Mouse (Mus musculus): ENCODE results near the gene Gm5580.
"Not testable (repeated sequence)": the region's sequence is repeated elsewhere in the genome, so short reads cannot be mapped to it uniquely, and the experiment has no call there.

Gm5580 gene

DNA sequence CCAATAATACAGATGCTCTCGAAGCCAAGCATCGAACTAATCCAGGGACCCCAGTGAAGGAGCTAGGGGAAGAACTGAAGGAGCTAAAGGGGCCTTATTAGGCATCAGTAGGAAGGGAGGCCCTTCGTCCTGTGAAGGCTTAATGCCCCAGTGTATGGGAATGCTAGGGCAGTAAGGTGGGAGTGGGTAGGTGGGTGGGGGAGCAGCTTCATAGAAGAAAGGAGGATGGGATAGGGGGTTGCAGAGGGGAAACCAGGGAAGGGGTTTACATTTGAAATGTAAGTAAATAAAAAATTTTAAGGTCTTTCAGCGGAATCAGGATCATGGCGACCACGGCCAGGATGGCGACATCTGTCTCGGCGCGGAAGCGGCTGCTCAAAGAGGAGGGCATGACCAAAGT is at the start of gene Gm5580:
Gm5580 (plus strand) TSS at position 301 of the 400 bp plus-strand sequence.
- DNase-seq (ENCODE audit: low spot score in 2 of 2): not testable (repeated sequence)

DNA sequence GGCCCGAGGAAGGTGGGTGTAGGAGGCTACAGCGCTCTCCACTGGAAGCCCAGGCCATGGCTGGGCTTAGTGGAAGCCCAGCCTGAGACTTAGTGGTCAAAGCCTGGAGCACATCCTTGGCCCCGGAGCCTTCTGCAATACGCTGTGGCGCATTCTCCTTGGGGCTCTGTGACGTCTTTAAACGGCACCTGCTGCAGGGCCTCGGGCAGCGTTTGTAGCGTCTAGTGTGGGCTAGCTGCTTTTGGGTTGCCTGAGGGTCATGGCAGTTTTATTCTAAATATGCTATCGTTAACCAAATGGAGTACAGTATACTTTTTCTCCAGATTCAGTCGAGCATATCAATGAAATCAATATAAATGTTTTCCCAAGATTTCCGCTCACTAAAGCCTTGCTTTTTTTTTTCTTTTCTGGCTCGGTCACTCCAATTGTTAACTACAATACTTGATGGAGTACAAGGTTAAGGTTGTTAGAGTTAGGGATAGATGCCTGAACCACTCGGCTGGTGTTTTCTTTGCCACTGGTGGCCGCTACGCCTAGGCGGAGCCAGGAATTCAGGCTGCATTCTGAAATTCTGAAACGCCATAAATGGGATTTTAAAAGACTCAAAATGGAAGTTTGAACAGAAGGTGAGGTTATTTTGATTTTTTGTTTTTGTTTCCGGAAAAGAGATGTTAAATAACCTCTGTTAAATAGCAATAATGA is 44.5 kb upstream of the Gm5580 start, which contains the start of gene Olfr212:
Olfr212 (plus strand) TSS at position 215 of the 702 bp plus-strand sequence.
- DNase-seq (ENCODE audit: low spot score in 2 of 2): not testable (repeated sequence)

DNA sequence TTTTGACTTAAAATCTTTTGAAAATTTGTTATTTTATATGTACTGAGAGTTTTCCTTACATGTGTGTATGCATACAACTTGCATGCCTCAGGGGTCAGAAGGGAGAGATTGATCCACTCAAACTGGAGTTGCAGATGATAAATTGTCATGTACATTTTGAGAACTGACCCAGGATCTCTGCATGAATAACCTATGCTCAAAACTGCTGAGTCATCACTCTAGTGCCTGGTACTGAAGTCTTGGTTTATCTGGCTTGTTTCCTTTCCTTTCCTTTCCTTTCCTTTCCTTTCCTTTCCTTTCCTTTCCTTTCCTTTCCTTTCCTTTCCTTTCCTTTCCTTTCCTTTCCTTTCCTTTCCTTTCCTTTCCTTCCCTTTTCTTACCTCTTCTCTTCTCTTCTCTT is 36.1 kb upstream of the Gm5580 start:
- DNase-seq (ENCODE audit: low spot score in 2 of 2): no peak

DNA sequence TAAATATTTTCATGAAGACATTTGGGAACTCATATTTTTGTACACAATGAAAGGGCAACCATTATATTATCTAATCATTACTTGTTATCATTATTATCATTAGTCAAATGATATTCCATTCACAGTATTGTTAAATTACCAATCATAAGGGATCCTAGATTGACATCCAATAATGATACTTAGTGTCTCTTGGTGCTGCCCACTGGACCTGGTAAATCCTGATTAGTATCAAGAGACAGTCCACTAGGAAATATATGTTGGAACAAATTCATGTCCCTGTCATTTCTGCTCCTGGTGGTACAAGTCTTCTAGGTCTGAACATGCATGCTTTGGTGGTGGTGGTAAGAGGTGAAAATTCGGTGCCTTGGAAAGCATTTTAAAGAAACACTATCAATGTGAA is 12.8 kb upstream of the Gm5580 start, which contains the start of gene Olfr213:
Olfr213 (plus strand) TSS at position 301 of the 400 bp plus-strand sequence.
- DNase-seq (ENCODE audit: low spot score in 2 of 2): no peak

DNA sequence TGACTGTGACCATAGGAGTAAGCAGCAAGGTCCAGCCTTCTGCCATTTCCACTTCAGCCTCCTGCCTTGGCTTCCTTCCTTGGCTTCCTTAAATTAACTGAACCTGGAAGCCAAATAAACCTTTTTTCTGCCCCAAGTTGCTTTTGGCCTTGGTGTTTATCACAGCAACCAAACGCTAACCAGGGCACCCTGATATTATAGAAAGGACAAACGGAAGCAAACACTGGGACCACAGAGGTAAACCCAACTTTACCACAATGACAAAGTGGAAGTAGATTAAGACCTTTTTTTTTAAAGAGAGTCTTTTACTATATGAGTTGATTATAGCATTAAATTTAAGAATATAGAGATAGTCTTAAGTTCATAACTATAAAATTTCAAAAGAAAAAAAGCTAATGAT is 8.4 kb upstream of the Gm5580 start:
- DNase-seq (ENCODE audit: low spot score in 2 of 2): no peak

DNA sequence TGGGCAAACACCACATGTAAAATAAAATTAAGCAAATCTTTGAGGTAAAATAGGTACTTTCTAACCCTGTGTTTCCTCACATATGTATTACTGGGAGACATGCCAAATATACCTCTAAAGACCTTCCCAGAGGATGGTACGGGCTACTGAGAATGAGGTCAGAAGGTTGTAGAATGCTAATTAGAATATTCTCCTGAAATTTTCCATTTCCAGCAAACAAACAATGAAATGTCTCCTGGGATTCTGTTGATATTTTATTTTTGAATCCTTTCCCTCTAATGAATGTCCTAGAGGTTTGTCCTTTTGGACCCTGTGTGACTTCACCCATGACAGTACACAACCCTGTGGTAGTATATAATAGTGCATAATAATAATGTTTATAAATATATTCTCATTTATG is 3.0 kb downstream of the Gm5580 start, which contains the start of gene Olfr214:
Olfr214 (plus strand) TSS at position 301 of the 400 bp plus-strand sequence.
- no peak for DNase-seq (ENCODE audit: low spot score in 2 of 2)

DNA sequence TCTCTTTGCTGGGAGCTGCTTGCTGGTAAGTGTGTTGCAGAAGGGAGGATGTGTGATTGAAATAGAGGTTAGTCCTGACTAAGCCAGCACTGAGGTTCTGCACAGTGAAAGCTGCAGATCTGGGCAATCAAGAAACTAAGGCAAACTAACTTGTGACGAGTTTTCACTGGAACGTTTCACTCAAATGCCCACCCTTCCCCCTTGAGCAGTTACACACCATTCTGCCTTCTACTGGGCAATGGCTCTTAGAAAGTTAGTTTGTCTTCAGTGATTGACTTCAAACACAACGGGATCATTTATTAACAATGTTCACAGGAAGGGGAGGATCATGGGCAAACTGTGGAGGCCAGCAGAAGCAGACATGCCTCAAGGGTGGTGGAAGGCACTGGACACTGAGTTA is 4.0 kb downstream of the Gm5580 start:
- no peak for DNase-seq (ENCODE audit: low spot score in 2 of 2)

DNA sequence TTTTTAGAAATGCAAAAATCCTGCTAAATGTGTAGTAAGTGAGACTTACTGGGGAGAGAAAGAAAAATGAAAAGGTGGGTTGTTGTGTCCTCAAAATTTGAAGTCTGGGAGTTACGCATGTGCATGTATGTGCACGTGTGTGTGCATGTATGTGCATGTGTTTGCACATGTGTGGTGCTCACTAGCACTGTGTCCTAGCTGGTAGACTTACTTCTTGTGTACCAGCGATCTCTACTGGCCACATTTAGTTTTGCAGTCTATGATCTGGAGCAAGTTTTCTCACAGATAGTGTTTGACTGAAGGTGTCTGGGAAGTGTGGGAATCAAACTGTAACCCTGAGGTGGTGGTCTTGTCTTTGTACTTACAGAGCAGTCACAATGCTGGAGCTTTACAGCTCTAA is 18.9 kb downstream of the Gm5580 start:
- peak in 1 of 2 experiments; percentile 14 for DNase-seq (ENCODE audit: low spot score in 2 of 2)

DNA sequence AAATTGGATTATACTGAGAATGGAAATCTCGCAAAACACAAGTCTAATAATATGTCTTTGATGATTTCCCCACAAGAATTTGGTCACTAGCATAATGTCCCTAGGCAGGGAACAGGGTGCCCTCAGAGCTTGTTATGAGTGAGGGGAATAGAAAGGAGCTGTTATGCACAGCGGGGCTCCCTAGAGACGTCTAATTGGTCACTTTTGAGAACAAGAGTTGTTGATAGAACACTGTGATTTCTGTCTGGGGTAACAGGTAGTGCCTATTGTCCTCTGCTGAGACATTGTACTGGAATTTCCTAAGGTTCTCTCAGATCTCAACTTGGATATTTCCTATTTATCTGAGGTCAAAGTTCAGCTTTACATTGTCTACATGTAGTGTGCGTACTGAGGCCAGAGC is 33.2 kb downstream of the Gm5580 start, which contains the start of gene Olfr215:
Olfr215 (minus strand) TSS at position 101 of the 400 bp plus-strand sequence.
- DNase-seq (ENCODE audit: low spot score in 2 of 2): no peak

DNA sequence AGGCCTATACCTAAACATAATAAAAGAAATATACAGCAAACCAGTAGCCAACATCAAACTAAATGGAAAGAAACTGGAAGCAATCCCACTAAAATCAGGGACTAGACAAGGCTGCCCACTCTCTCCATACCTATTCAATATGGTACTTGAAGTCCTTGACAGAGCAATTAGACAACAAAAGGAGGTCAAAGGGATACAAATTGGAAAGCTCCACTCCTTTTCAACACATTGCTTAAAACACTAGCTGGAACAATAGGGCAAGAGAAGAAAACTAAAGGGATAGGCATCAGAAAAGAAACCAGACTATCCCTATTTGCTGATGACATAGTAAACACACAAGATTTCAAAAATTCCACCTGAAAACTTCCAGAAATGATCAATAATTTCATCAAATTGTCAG is 50.0 kb downstream of the Gm5580 start:
- not testable (repeated sequence) for DNase-seq (ENCODE audit: low spot score in 2 of 2)
